Mouse (Mus musculus) naive thymus-derived CD4-positive, alpha-beta T cell, adult 2 months (primary cell): ENCODE measurements around the gene Eps15l1.

ENCODE experiments used
- DNase-seq: peaks from one replicate; pipeline ENCODE4 v3.0.0-alpha.2; 2011; ENCODE audit warnings: low read depth

Eps15l1 gene

GRCm38 (mm10) chr8:72319921-72320802, 101.1 kb downstream of the Eps15l1 start:
- DNase-seq = peak; percentile 79

- DNase-seq = no peak
Observed at GRCm38 (mm10) chr8:72319397-72319796, 101.9 kb downstream of the Eps15l1 start.

DNA sequence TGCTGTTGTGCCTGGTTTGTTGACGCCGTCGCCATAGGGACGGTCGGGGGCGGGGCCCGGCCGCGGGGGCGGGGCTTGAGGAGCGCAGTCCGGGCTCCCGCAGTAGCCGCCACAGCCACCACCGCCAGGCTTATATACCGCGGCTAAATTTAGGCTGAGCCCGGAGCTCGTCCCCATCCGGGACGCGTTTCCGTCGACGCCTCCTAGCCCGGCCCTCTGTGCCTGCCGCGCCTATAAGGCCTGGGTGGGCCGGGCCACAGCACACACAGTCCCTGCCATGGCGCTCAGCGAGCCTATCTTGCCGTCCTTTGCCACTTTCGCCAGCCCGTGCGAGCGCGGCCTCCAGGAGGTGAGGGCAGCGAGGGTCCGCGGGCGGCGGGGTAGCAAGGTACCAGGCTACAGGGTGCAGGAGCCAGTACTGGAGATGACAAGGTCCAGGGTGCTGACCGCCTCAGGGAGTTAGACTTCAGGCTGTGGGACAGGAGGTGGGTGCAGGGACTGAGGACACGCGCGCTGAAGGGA, 102.4 kb downstream of the Eps15l1 start, which contains the start of gene Klf2:
TSS of gene Klf2 (plus strand) at position 233 of the 522 bp plus-strand sequence.
- peak; percentile 100 for DNase-seq

DNA sequence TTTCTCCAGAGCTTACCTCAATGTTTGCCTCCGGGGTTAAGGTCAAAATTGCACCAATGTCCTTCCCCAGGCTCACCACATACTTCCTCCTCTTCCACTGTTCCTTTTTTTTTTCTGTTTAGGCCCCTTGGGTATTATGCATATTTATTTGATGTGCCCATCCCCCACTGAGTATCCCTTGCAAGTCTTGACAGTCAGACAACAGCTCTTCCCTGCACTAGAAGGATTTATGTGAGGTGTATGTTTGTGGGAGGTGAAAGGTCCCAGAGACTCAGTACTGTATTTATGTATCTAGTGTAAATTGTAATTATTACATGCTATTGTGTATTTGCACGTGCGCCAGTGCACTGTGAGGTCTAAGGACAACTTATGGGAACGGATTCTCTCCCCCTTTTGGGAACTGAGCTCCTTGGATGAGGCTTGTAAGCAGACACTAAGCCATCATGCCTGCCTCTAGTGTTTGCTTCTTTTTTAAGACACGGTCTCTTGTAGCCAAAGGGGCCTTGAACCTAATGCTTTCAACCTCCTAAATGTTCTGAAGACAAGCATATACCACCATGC, 103.4 kb downstream of the Eps15l1 start:
- DNase-seq = peak; percentile 64

DNA sequence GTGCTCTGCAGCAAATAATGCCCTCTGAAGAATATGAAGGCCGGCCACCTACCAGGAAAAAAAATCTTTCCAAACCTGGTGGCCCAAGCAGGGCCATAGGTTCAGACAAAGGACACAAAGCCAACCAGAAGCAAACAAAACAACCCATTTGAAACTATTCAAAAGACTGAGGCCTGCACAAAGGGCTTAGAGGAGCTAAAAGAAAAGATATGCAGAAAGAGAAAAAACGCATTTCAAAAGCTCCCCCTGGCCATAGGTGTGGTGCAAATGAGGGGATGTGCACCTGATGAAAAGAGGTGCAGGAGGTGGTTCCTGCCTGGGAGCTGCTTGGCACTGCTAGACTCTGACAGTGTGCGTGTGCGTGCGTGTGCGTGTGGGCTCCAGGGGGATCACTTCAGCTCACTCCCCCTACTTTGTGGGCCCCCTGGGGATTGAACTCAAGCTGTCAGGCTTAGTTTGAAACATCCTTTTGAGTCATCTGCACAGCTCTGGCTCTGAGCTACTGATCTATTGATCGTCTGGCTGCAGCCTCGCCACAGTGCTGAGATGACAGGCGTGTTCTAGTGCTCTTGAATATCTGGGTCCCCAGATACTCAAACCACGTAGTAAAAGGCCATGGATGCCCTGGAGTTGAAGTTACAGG, 105.1 kb downstream of the Eps15l1 start:
- DNase-seq = no peak

GRCm38 (mm10) chr8:72312926-72313518, 108.2 kb downstream of the Eps15l1 start:
- DNase-seq = no peak

GRCm38 (mm10) chr8:72310849-72311506, 110.3 kb downstream of the Eps15l1 start:
- no peak for DNase-seq

- no peak for DNase-seq
Observed at GRCm38 (mm10) chr8:72308276-72308675, 113.0 kb downstream of the Eps15l1 start.

DNA sequence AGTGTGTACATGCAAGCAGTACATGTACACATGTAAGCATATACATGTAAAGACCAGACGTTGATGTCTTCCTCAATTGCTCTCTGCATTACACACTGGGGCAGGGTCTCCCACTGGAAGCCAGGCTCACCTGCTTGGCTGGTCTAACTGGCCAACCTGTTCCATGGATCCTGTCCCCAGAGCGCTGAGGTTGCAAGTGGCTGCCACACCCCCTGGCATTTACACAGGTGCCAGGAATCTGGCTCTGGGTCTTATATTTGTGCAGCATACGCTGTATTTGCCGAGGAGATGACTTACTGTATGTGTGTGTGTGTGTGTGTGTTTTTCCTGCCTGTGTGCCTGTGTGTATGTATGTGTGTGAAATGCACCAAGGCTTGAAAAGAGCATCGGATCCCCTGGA, 114.3 kb downstream of the Eps15l1 start:
- DNase-seq = no peak

DNA sequence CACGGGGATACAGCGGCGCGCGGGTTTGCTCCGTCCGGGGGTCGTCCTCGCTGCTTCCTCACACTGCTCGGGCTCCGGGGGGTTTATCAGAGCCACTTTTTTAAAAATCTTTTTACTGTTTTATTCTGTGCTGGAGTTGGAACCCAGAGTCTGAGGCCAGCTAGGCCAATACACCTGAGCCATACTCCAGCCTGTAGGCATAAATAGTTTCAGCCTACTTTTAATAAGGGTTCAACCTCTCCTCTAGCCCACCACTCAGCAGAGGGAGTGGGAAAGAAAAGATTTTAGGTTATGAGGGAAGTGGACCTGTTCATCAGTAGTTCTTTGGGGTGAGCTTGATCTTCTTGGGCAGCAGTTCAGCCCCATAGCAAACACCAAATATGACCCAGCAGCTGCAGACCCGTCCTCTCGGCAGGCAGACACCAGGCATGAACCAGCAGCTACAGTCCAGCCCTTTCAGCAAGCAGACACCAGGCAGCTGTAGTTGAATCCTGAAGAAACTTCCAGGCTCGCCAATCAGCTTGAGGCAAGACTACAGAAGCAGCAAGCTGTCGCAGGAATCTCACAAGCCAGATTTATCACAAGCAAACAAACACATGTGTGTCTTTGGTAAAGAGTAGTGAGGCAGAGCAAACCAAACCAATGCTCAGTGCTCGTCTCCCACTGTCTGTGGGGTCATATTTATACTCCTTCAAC, 115.9 kb downstream of the Eps15l1 start, which contains the start of gene Gm10282:
TSS of gene Gm10282 (minus strand) at position 51 of the 696 bp plus-strand sequence.
- no peak for DNase-seq

- peak; percentile 72 for DNase-seq
Observed at GRCm38 (mm10) chr8:72303633-72304032, 117.6 kb downstream of the Eps15l1 start.

DNA sequence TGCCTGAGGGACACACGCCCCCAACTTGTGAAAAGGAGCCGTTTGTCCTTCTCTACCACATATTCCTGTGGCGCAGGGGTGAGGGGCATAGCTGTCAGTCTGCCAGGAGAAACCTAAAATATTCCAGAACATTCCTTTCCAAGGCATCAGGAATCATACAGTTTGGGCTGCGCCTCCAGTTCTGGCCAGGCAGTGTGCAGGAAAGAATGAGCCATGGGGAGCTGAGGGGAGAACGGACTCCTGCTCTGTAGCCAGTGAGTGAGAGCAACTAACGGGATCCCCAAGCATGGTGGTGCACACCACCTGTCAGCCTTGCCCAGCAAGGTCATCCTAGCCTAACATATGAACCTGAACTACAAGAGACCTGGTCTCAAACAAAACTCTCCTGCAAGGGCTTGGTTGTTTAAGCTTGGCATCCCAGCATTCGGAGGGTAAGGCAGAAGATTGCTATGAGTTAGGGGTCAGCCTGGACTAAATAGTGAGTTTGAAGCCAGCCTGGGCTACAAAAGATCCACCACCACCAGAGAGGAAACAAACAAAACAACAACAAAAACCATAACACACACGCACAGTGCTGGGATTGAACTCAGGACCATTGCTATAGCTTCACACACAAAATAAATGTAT, 118.2 kb downstream of the Eps15l1 start:
- no peak for DNase-seq

GRCm38 (mm10) chr8:72301497-72301896, 119.8 kb downstream of the Eps15l1 start:
- no peak for DNase-seq

GRCm38 (mm10) chr8:72300654-72301400, 120.4 kb downstream of the Eps15l1 start:
- no peak for DNase-seq

GRCm38 (mm10) chr8:72298928-72299327, 122.3 kb downstream of the Eps15l1 start:
- DNase-seq = no peak

DNA sequence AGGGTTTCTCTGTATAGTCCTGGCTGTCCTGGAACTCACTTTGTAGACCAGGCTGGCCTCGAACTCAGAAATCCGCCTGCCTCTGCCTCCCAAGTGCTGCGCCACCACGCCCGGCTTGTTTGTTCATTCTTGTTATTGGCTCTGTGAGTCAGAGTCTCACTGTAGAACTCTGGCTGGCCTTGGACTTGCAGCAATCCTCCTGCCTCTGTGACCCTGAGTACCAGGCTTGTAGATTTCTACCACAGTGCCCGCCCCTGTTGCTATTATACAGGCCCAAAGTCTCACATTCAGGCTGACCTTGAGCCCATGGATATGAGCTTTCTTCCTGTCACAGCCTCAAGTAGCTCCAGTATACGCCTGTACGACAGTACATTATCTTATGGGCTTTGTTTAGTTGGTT, 124.7 kb downstream of the Eps15l1 start:
- DNase-seq = no peak

- peak; percentile 83 for DNase-seq
Observed at GRCm38 (mm10) chr8:72295679-72296078, 125.6 kb downstream of the Eps15l1 start.

GRCm38 (mm10) chr8:72295125-72295524, 126.1 kb downstream of the Eps15l1 start:
- no peak for DNase-seq

DNA sequence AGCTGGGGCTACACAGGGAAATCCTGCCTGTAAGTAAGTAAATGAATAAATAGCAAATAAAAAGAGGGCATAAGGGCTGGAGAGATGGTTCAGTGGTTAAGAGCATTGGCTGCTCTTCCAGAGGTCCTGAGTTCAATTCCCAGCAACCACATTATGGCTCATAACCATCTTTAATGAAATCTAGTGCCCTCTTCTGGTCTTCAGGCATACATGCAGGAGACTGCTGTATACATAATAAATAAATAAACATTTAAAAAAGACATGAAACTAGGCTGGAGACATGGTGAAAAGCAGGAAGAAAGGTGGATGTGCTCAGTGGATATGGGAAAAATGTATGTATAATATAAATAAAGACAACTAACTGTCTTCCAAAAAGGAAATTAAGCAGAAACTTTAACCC, 128.0 kb downstream of the Eps15l1 start:
- no peak for DNase-seq

- peak; percentile 72 for DNase-seq
Observed at GRCm38 (mm10) chr8:72291104-72291503, 130.2 kb downstream of the Eps15l1 start.
